Mouse (Mus musculus): Measurements from ENCODE around the gene Eipr1. TPM values are rescaled to one million over a fixed set of nuclear protein-coding genes. Genes with fewer than 3 reads are reported as not detected.
A peak's percentile ranks its signal among the peaks of the same experiment; 100 is the strongest.

Gene Eipr1
- polyA plus RNA-seq, 1 experiment from 2014 or later, result 24.9 TPM

GRCm38 (mm10) chr12:28750876-28751275, 727 bp upstream of the Eipr1 start:
- no peak for ATAC-seq (replicated peaks; ENCODE audit: extremely low read depth, insufficient read depth, low FRiP score)
- 95% methylated on average over 5 of the region's 5 CpGs for WGBS

DNA sequence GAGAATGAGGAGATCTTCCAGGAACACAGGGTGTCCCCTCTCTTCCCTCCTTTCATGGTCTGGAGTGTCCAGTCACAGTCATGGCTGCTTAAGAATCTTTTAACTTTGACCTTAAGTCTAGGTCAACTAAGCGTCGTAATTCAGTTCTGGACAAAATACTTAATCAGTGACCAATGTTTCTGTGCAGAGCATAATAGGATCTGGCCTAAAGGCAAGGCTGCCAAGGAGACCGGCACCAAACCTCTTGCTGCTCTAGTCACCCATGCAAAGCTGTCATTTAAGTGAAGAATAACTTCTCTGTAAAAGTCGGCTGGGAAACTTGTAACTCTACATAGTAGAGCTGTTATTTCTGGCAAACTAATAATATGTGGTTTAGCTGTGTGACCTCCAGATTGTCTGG, 4.4 kb downstream of the Eipr1 start:
- Histone ChIP-seq H3K9me3 (replicated peaks; ENCODE audit: control insufficient read depth, low read length) (no peaks in the 10 kb centered on the region), H3K4me1 (ENCODE audit: control insufficient read depth, insufficient read depth, low read length) (peaks cover 6% of the 10 kb centered on the region), H3K4me3 (ENCODE audit: low read length) (no peak overlapping the region), H3K36me3 (ENCODE audit: control insufficient read depth, insufficient read depth) (no peaks in the 10 kb centered on the region), H3K4me2 (ENCODE audit: low read depth, low read length) (no peak overlapping the region), H3K27ac (ENCODE audit: low read length) (no peak overlapping the region), H3K9ac (ENCODE audit: low read length) (no peak overlapping the region), H3K27me3 (ENCODE audit: control insufficient read depth, insufficient read depth, low read length) (no peaks in the 10 kb centered on the region)
- WGBS, result 81% methylated on average over 4 of the region's 4 CpGs
- ATAC-seq (replicated peaks; ENCODE audit: extremely low read depth, insufficient read depth, low FRiP score), result no peak

More at GRCm38 (mm10) chr12:28750876-28751275, 727 bp upstream of the Eipr1 start:
- H3K4me1 ChIP-seq (ENCODE audit: control insufficient read depth, insufficient read depth, low read length), result peaks cover 12% of the 10 kb centered on the region
- H3K4me3 ChIP-seq (ENCODE audit: low read length), result no peak overlapping the region
- peaks cover 12% of the 10 kb centered on the region for H3K36me3 ChIP-seq (ENCODE audit: control insufficient read depth, insufficient read depth)
- H3K27ac ChIP-seq (ENCODE audit: low read length), result no peak overlapping the region; the same call in 1 of the 2 replicates
- no peaks in the 10 kb centered on the region for H3K27me3 ChIP-seq (ENCODE audit: control insufficient read depth, insufficient read depth, low read length)
- no peak overlapping the region for H3K9ac ChIP-seq (ENCODE audit: low read length)
- no peak overlapping the region for H3K4me2 ChIP-seq (ENCODE audit: low read depth, low read length)
- no peaks in the 10 kb centered on the region for H3K9me3 ChIP-seq (replicated peaks; ENCODE audit: control insufficient read depth, low read length)

DNA sequence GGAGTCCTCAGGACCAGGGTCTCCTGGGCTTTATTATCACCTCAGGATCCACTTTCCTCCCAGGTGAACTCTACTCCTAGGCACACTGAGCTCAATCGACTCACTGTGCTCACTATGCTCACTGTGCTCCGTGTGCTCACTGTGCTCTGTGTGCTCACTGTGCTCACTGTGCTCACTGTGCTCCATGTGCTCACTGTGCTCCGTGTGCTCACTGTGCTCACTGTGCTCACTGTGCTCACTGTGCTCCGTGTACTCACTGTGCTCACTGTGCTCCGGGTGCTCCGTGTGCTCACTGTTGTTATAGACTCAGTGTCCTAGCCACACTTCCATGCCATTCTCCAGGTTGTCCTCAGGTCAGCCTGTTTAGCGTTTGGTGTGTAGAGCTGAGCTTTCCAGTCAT, 18.4 kb downstream of the Eipr1 start:
- Histone ChIP-seq H3K36me3 (ENCODE audit: control insufficient read depth, insufficient read depth) (no peaks in the 10 kb centered on the region; the same call in 1 of the 2 replicates), H3K4me3 (ENCODE audit: low read length) (no peak overlapping the region), H3K9ac (ENCODE audit: low read length) (no peak overlapping the region), H3K4me2 (ENCODE audit: low read depth, low read length) (no peak overlapping the region), H3K9me3 (replicated peaks; ENCODE audit: control insufficient read depth, low read length) (no peaks in the 10 kb centered on the region), H3K27me3 (ENCODE audit: control insufficient read depth, insufficient read depth, low read length) (no peaks in the 10 kb centered on the region), H3K4me1 (ENCODE audit: control insufficient read depth, insufficient read depth, low read length) (0 out of 2 replicates have a peak, but pooled peaks cover 3% of the 10 kb centered on the region), H3K27ac (ENCODE audit: low read length) (no peak overlapping the region)
- ATAC-seq (replicated peaks; ENCODE audit: extremely low read depth, insufficient read depth, low FRiP score), result no peak
- 93% methylated on average over 7 of the region's 7 CpGs for WGBS

- H3K27me3 ChIP-seq (ENCODE audit: control insufficient read depth, insufficient read depth, low read length), result no peaks in the 10 kb centered on the region
- no peak overlapping the region for H3K27ac ChIP-seq (ENCODE audit: low read length)
- H3K4me3 ChIP-seq (ENCODE audit: low read length), result no peak overlapping the region
- H3K9me3 ChIP-seq (replicated peaks; ENCODE audit: control insufficient read depth, low read length), result no peaks in the 10 kb centered on the region
- 82% methylated on average over 3 of the region's 3 CpGs for WGBS
- 0 out of 2 replicates have a peak, but pooled peaks cover 3% of the 10 kb centered on the region for H3K4me1 ChIP-seq (ENCODE audit: control insufficient read depth, insufficient read depth, low read length)
- no peaks in the 10 kb centered on the region for H3K36me3 ChIP-seq (ENCODE audit: control insufficient read depth, insufficient read depth)
- H3K4me2 ChIP-seq (ENCODE audit: low read depth, low read length), result no peak overlapping the region
- no peak for ATAC-seq (replicated peaks; ENCODE audit: extremely low read depth, insufficient read depth, low FRiP score)
- H3K9ac ChIP-seq (ENCODE audit: low read length), result no peak overlapping the region
Observed at GRCm38 (mm10) chr12:28773815-28774214, 22.2 kb downstream of the Eipr1 start.

DNA sequence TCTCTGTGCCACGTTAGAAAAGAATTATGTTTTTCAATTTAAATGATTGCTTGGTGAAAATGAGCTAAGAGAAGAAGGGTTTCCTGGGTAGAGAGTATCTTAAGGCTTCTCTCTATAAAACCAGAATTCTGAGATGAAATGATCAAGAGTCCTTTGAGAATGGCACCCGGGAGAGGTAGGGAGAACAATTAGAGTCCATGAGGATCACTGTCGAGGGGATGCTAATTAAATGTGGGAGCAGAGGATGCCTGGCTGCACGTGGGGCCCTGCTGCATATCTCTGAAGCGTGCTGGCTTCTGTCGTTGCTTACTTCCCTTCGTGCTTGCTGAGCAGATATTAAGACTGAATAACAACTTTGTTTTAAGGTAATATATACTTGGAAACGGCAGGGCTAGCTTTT, 23.5 kb downstream of the Eipr1 start:
- WGBS, result 61% methylated on average over 8 of the region's 8 CpGs

GRCm38 (mm10) chr12:28775627-28776026, 24.0 kb downstream of the Eipr1 start:
- Histone ChIP-seq H3K9ac (ENCODE audit: low read length) (no peak overlapping the region), H3K9me3 (replicated peaks; ENCODE audit: control insufficient read depth, low read length) (no peaks in the 10 kb centered on the region), H3K4me3 (ENCODE audit: low read length) (no peak overlapping the region), H3K27me3 (ENCODE audit: control insufficient read depth, insufficient read depth, low read length) (no peaks in the 10 kb centered on the region), H3K27ac (ENCODE audit: low read length) (no peak overlapping the region), H3K4me1 (ENCODE audit: control insufficient read depth, insufficient read depth, low read length) (no peaks in the 10 kb centered on the region), H3K36me3 (ENCODE audit: control insufficient read depth, insufficient read depth) (no peaks in the 10 kb centered on the region), H3K4me2 (ENCODE audit: low read depth, low read length) (no peak overlapping the region)
- WGBS, result 83% methylated on average over 6 of the region's 6 CpGs
- ATAC-seq (replicated peaks; ENCODE audit: extremely low read depth, insufficient read depth, low FRiP score), result no peak

More for the DNA sequence above, 23.5 kb downstream of the Eipr1 start:
- Histone ChIP-seq H3K4me3 (ENCODE audit: low read length) (no peak overlapping the region), H3K4me2 (ENCODE audit: low read depth, low read length) (no peak overlapping the region), H3K9ac (ENCODE audit: low read length) (no peak overlapping the region), H3K27ac (ENCODE audit: low read length) (no peak overlapping the region), H3K4me1 (ENCODE audit: control insufficient read depth, insufficient read depth, low read length) (no peaks in the 10 kb centered on the region), H3K27me3 (ENCODE audit: control insufficient read depth, insufficient read depth, low read length) (no peaks in the 10 kb centered on the region), H3K9me3 (replicated peaks; ENCODE audit: control insufficient read depth, low read length) (no peaks in the 10 kb centered on the region), H3K36me3 (ENCODE audit: control insufficient read depth, insufficient read depth) (no peaks in the 10 kb centered on the region)
- no peak for ATAC-seq (replicated peaks; ENCODE audit: extremely low read depth, insufficient read depth, low FRiP score)

DNA sequence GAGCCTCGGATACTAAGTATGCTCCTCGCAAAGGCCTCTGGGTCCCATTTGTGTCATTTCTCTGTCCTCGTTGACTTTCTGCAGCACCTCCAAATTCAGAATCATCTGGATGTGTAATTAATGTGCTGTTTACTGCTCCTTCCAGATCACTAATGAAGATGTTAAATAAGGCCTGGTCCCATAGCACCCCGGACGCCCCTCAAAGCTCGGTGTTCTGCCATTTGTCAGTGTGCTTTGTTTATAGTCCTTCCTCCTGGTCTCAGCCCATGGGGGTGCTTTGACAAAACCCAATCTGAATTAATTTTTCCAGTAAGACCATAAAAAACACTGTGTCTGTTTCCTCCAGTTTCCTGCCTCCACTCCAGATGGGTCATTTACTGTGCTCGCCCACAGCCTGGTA, 28.6 kb downstream of the Eipr1 start:
- H3K4me2 ChIP-seq (ENCODE audit: low read depth, low read length), result no peak overlapping the region
- H3K36me3 ChIP-seq (ENCODE audit: control insufficient read depth, insufficient read depth), result no peaks in the 10 kb centered on the region
- ATAC-seq (replicated peaks; ENCODE audit: extremely low read depth, insufficient read depth, low FRiP score), result no peak
- no peaks in the 10 kb centered on the region for H3K9me3 ChIP-seq (replicated peaks; ENCODE audit: control insufficient read depth, low read length)
- no peak overlapping the region for H3K9ac ChIP-seq (ENCODE audit: low read length)
- no peaks in the 10 kb centered on the region for H3K4me1 ChIP-seq (ENCODE audit: control insufficient read depth, insufficient read depth, low read length)
- WGBS, result 85% methylated on average over 7 of the region's 7 CpGs
- H3K4me3 ChIP-seq (ENCODE audit: low read length), result no peak overlapping the region
- no peaks in the 10 kb centered on the region for H3K27me3 ChIP-seq (ENCODE audit: control insufficient read depth, insufficient read depth, low read length)
- H3K27ac ChIP-seq (ENCODE audit: low read length), result no peak overlapping the region

DNA sequence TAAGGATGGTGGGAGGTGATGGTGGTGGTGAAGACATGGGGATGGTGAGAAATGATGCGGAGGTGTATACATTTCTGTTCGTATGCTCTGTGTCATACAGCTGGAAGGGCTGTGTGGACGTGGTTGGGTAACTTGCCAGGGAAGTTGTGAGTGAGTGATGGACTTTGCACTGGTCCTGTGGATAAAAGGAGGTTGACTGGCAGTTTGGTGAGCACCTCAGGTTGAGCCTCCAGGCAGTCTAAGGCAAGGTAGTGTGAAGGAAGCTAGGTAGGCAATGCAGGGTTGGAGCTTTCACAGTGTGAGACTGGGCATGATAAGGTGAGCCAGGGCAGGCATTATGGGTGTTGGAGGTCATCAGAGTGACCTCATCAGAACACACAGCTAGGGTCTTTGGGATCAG, 31.0 kb downstream of the Eipr1 start:
- H3K4me3 ChIP-seq (ENCODE audit: low read length), result no peak overlapping the region
- no peaks in the 10 kb centered on the region for H3K9me3 ChIP-seq (replicated peaks; ENCODE audit: control insufficient read depth, low read length)
- WGBS, result 79% methylated on average over 3 of the region's 3 CpGs
- H3K4me2 ChIP-seq (ENCODE audit: low read depth, low read length), result no peak overlapping the region
- H3K9ac ChIP-seq (ENCODE audit: low read length), result no peak overlapping the region
- H3K4me1 ChIP-seq (ENCODE audit: control insufficient read depth, insufficient read depth, low read length), result no peaks in the 10 kb centered on the region
- no peaks in the 10 kb centered on the region for H3K36me3 ChIP-seq (ENCODE audit: control insufficient read depth, insufficient read depth)
- H3K27me3 ChIP-seq (ENCODE audit: control insufficient read depth, insufficient read depth, low read length), result no peaks in the 10 kb centered on the region
- no peak for ATAC-seq (replicated peaks; ENCODE audit: extremely low read depth, insufficient read depth, low FRiP score)
- H3K27ac ChIP-seq (ENCODE audit: low read length), result no peak overlapping the region

- no peak overlapping the region for H3K4me2 ChIP-seq (ENCODE audit: low read depth, low read length)
- peak; percentile 41 for ATAC-seq (replicated peaks; ENCODE audit: extremely low read depth, insufficient read depth, low FRiP score)
- H3K27me3 ChIP-seq (ENCODE audit: control insufficient read depth, insufficient read depth, low read length), result no peaks in the 10 kb centered on the region
- H3K4me3 ChIP-seq (ENCODE audit: low read length), result no peak overlapping the region
- no peaks in the 10 kb centered on the region for H3K9me3 ChIP-seq (replicated peaks; ENCODE audit: control insufficient read depth, low read length)
- H3K4me1 ChIP-seq (ENCODE audit: control insufficient read depth, insufficient read depth, low read length), result no peaks in the 10 kb centered on the region
- H3K36me3 ChIP-seq (ENCODE audit: control insufficient read depth, insufficient read depth), result no peaks in the 10 kb centered on the region
- H3K9ac ChIP-seq (ENCODE audit: low read length), result no peak overlapping the region
- WGBS, result 30% methylated on average over 4 of the region's 4 CpGs
- H3K27ac ChIP-seq (ENCODE audit: low read length), result no peak overlapping the region
Observed at GRCm38 (mm10) chr12:28784355-28784754, 32.8 kb downstream of the Eipr1 start.
